Mouse (Mus musculus): ENCODE measurements around the gene Rspo1.

The Rspo1 gene

DNA sequence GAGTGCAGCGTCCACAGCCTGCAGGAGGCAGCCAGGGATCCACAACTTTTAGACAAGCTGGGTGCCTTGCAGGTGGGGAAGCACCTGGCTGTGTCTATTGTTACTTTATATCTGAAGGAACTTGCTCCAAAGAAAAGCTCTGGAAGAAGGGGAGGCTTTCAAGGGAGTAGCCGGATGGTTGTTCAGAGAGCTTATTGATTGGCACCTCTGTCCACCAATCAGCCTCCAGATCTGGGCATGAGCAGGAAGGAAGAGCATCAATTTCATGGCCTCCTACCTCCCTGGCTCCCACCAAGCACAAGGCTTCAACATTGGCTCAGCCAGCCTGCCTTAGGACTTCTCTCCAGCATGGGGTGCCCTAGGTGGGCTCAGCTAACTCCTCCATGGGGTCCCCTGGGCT, 12.9 kb upstream of the Rspo1 start:
- DNase-seq = peak in 1 of 2 experiments; percentile 30

DNA sequence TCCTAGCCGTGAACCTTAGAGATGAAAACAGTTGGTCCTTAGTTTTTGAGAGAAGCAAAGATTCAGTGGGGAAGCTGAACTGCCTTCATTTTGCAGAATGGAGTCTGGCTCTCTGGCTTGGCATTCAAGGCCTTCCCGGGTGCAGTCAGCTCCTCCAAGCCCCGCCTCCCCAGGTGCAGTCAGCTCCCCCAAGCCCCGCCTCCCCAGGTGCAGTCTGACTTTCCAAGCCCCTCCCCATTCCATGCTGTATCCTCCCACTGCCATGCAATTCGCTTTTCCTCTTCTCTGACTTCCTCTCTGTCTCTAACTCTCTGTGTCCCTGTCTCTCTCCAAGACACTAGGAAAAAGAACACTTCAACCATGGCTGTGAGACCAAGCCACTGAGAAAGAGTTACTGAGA, 8.0 kb upstream of the Rspo1 start:
- no peak for DNase-seq

DNA sequence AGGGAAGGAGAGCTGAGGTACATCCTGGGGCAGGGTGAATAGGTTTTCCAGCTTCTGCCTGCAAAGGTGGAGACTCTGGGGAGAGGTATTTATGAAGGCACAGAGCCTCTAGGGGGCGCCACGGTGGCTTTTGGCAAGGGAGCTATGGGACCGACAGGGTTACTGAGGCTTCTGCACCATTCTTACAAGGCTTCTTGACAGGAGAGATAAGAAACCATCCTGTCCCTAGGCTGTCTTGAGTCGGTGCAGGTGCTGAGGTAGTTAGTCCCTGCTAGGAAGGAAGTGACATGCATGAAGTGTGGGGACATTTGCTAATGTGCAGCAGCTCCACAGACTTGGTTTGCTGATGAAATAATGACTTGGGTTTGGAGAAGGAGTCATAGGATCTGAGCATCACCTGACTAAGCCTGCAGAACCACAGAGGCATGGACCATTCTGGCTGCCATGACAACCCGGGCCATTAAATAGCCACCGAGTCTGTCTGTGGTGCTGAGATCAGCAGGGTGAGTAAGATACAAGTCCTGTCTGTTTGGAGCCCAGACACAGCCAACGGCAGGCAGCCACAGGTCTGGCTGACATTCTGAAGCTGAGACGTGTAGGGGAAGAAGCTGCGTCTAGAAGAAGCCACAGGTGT, 2.2 kb upstream of the Rspo1 start:
- DNase-seq = peak; percentile 39 to 54

DNA sequence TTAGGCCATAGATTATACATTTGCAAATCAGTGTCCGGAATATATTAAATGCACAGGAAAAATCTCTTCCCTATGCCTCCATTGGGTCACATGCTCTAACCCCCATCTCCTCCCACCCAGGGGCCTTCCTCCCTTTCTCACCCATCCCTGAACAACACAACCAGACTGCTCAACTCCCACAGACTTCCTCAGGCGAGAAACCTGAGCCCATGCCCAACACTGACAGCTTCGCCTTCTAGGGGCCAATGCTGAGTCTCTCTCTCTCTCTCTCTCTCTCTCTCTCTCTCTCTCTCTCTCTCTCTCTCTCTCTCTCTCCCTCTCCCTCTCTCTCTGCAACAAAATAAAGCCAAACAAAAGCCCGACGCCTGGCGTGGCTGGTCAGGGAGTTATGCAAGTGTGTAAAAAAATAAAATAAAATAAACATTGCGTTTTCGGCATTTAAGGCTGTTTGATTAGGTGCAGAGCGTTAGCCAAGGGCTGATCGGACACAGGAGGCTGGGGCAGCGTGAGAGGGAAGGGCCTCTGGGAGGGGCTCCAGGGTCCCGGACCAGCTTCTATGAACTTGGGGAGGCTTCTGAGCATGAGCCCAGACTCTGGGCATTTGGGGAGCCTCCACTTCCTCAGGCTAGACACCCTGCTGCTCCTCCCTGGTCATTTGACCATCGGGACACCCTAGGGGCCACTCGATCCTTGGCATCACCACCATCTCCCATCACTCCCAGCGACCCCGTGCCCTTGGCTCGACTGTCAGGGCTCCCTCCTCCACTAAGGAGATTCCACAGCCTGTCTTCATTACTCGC, 1.2 kb upstream of the Rspo1 start:
- DNase-seq = no peak

DNA sequence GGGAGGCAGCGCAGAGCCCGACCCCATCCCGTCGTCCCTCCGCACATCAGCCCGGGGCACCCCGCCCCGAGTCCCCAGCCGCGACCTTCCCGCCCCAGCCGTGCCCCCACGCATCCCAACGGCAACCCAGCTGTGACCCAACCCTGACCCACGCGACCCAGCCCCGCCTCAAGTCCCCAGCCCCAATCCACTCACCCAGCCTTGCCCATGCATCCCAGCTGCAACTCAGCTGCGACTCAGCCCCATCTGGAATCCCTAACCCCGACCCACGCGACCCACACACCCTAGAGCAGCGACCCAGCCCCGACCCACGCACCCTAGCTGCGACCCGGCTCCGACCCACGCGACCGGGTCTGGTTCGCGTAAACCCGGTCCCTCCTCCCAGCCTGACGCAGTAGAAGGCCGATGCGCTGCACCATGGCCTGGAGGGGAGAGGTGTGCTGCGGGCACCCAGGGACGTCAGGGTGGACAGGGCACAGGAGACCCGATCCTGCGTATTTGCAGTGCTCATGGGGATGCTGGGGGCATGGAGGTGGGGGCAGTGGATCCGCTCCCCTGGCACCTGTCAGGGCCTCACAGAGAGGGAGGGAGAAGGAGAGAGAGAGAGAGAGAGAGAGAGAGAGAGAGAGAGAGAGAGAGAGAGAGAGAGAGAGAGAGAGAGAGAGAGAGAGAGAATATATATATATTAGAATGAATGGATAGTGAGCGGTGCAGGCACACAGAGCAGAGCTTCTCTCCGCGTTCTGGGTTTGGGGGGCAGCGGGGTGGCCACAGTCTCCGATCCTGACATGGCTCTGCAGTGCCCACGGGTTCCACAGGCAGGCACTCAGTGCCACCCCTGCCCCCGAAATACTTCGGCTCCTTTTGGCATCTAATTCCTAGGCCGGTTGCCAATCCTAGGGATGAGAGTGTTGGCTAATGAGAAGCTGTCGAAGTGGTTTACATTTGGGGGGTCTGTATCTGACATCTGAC, 795 bp downstream of the Rspo1 start:
- DNase-seq = peak; percentile 39 to 43

DNA sequence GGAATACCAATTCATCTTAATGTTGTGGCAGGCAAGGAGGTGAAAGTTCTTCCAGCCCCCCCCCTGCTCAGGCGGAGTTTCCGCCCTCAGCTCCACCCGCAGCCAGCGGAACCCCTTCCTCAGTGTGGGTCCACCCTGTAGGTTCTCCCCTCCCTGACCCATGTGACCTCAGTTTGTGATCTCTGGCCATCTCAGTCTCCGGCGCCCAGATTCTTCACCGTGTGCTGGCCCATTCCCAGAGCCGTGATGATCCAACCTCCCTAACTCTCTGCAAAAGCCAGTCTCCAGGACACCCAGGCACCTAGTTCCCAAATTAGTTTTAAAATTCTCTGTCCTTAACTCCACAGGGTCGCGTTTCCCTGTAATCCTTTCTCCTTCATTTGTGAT, 1.5 kb downstream of the Rspo1 start:
- DNase-seq = no peak

DNA sequence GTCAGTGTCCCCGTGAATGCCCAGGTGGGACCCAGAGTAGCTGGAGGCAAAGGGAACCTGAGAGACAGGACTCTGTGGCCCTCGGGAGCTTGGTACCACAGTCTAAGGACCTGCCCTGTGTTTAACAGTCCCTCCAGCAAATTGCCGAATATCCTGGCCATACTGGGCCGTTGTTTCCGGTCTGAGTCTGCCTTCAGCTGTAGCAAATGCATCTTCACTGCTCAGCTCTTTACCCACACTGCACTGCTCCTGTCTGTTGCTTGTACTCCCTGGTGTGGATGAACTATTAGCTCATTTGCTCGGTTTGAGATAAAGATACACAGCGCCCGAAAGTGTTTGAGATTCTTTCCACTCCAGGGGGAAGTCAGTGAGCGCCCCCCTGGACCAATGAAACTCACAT, 2.2 kb downstream of the Rspo1 start:
- DNase-seq = no peak

DNA sequence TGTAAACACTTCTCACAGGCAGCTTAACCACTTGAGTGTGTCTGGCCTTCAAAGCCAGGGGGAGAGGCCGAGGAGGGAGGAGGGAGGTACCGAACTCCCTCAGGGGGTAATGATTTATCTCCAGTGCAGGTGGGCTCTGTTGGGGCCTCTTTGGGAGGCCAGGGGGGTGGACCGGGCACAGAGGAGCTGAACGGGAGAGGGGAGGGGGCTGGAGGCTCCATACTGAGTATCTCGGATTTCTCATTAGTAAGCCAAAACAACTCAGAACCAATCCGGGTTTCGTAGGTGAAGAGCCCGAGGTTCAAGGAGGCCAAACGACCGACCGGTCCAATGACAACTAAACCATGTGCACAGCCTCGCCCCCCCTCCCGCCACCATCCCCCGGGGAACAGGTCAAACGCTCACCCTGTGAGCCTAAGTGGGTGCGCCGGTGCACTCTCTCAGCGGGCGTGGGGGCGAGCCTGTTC, 3.6 kb downstream of the Rspo1 start:
- DNase-seq = no peak

DNA sequence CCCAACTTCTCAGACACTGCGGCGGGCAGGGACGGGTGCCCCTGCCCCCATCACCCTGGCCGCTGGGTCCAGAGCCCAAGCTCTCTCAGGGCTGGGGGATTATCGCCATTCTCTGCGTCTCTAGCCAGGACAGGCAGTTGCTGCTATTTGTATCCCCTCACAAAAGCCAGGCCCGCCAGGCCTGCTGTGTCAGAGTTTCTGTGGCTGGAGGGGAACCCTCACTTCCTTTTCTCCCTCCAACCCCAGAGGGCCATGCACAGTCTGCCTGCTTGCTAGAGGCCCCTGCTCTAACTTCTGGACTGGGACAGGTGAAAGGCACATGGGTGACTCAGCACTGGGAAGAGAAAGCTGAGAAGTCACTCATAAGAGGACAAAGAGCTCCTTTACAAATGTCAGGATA, 4.1 kb downstream of the Rspo1 start:
- DNase-seq = no peak

DNA sequence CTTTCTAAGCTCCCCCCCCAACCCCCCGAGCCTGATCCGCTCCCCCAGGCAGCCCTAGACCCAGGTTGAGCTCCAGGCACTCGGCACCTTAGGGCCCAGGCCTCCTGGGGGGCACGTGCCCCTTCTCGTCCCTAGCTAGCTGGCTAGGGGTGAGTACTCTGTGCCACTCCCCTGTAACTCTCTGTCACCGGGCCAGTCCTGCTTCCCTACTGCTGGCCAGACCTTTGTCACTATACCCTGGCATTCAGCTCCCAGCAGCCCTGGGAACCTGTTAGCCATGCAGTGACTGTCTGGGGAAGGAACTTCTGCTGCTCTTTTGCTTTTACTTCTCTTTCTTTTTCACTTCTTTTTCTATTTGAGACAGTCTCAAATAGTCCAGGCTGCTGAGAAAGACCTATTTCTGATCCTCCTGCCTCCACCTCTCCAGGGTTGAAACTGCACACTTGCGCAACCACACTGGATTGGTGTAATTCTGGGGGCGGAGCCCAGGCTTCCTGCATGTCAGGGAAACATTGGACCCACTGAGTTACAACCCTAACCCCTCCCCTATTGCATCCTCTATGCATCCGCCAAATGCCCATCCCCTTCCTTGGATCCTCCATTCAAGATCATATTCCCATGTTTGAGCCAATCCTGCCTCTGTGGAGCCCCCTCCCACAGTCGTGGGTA, 11.4 kb downstream of the Rspo1 start:
- DNase-seq = no peak

DNA sequence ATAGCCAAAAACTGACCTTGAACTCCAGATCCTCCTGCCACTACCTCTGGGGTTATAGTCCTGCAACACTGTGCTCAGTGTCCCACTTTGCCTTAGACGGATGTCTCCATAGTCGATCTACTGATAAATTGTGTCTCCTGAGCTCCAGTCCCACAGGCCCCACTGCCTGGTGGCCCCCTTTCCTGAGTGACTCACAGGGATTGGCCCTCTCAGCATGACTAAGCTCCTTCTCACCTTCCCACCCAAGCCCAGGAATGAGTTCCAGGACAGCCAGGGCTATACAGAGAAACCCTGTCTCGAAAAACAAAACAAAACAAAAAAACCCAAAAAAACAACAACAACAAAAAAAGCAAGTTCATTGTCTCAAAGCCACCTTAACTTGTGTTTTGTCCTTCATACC, 13.3 kb downstream of the Rspo1 start:
- DNase-seq = no peak

DNA sequence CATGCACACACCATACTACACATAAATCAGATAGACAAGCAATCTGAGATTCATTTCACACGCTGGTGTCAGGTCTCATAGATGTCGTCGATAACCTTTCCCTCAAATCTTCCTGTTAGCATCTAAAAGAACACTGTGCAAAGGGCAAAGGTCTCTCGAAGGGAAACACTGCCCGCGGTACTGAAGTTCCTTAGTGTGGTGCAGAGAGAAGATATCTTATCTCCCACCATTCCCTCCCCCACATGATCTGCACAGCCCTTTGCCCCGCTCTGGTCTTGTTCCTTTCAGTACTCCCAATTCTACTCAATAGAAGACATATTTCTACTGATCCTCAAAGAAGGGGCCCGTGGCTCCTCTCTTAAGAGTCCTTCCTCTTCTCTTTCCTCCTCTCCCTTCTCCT, 16.7 kb downstream of the Rspo1 start:
- DNase-seq = no peak

DNA sequence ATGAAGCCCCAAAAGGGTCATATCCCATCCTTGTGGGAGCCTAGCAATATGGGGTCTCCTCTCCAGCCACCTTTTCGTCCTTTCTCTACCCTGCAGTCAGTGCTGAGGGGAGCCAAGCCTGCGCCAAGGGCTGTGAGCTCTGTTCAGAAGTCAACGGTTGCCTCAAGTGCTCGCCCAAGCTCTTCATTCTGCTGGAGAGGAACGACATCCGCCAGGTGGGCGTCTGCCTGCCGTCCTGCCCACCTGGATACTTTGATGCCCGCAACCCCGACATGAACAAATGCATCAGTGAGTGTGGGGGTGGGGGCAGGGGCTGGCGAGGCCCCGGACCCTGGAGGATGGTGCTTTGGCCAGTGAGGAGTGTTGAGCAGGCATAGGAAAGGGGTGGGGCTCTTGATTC, 18.7 kb downstream of the Rspo1 start:
- no peak for DNase-seq

DNA sequence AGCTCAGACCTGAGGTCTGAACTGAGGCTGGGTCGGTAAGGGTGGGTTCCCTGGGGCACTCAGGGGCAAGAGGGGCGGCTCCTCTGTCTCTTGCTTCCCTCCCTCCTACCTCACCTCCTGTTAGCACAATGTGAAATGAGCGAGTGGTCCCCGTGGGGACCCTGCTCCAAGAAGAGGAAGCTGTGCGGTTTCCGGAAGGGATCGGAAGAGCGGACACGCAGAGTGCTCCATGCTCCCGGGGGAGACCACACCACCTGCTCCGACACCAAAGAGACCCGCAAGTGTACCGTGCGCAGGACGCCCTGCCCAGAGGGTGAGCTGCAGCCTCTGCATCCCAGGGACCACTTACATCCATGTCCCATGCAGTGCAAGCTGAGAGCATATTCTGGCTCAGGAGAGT, 21.2 kb downstream of the Rspo1 start:
- DNase-seq = no peak

DNA sequence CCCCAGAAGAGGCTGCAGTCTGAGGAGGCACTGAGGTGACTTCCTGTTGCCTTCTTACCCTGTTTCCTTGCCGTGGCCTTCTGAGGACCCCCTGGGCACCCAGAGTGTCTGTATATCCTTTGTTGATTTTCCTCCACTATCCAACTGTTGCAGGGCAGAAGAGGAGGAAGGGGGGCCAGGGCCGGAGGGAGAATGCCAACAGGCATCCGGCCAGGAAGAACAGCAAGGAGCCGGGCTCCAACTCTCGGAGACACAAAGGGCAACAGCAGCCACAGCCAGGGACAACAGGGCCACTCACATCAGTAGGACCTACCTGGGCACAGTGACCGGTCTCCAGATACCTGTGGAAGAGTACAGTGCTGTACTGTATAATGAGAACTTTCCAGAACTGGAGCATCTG, 22.0 kb downstream of the Rspo1 start:
- DNase-seq = peak; percentile 49 to 65

DNA sequence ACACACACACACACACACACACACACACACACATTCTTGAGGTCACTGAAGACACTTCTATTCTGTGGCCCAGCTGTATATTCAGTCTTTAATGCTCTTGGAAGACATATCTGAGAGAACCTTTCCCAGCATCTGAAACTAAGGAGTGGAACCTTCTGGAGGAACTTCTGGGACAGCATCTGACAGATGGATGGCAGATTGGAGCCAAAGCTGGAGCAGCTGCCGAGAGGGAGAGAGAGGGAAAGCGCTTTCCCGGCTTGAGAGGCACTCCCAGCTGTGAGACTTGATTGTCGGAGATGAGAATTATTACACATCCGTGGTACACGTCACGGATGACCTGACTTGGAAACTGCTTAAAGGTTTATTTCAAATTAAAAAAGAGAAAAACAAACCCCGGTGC, 22.5 kb downstream of the Rspo1 start:
- peak in 1 of 2 experiments; percentile 34 for DNase-seq

DNA sequence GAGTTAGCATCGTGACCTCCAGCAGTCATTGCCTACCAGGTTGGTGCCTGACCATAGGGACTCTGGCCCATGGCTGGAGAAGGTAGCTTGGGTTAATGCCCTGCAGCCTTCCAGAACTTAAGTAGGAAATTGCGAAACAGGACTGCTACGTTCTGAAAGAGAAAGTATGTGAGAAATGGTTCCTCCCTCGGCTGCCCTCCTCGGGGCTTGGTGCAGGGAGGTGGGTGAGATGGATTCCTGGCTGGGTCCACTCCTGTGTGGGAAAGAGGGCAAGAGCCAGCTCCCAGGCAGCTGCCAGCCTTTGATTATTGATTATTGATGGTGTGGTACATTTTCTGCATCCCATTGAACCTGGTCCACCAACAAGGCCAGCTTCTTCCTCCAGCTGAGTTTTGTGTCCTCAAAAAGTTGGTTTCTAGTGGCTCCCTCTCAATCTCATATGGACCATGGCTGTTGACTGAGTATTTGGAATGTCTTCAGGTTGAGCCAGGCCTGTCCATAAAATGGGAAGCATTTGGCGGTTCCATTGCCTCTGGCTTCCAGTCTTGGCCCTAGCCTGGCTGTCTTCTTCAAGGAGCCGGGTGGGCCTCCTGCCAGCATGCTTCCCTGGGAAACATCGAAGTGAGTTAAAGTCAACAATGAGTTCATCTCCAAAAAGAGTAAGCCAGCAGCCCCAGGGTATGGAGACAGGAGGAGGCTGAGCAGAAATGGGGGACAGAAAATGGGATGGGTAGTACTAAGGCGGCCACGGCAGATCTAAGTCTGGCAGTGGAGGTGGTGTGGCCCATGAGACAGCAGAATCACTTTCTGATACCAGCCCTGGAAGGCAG, 29.8 kb downstream of the Rspo1 start, which contains the start of gene Gnl2:
TSS of gene Gnl2 (plus strand) at position 780 of the 830 bp plus-strand sequence.
- DNase-seq = peak; percentile 19 to 46

DNA sequence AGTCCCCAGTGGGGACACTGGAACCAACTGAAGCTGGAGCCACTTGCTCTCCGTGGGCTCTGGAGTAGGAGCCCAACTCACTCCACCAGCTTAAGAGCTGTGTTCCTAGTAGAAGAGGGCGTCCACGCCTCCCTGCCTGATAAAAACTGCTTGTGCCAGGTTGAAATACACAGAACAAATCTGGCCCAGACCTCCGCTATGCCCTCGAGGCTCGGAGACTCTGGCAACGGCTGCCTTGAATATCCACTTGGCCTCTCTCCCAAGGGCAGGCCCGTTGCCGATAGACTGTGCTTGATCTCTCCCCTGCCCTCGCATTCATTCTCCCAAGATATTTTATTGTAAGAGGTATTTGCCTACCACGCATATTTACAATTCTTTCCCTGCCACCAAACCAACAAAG, 31.2 kb downstream of the Rspo1 start:
- peak; percentile 56 to 63 for DNase-seq

DNA sequence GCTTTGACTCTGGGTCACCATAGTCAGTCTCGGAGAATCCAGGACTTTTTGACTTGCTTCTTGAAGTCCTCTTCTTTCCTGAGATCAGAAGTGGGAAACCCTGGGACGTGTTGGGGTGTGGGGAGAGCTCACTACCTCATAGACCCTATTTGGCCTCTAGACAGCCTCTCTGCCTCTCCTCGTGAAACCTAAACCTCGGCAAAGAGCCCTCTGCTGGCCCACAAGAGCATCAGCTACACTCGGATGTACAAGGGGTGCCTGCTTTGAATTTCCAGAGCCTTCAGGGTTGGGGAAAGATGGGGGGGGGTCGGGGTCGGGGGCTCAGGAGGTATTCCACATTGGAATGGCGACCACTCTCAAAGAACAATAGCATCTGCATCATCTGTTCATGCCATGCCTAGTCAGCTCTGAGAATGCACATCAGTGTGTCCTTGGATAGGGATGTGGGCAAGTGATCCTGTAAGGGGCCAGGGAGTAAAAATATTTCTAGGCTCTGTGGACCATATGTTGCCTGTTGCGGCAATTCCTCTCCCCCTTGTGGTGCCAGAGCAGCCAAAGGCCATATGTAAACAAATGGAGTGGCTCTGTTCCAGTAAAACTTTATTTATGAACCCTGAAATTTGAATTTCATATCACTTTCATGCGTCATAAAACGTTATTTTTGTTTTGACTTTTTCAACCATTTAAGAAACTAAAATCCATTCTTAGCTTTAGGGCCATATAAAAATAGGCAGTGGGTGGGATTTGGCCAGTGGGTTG, 34.7 kb downstream of the Rspo1 start:
- DNase-seq = peak; percentile 43 to 47

DNA sequence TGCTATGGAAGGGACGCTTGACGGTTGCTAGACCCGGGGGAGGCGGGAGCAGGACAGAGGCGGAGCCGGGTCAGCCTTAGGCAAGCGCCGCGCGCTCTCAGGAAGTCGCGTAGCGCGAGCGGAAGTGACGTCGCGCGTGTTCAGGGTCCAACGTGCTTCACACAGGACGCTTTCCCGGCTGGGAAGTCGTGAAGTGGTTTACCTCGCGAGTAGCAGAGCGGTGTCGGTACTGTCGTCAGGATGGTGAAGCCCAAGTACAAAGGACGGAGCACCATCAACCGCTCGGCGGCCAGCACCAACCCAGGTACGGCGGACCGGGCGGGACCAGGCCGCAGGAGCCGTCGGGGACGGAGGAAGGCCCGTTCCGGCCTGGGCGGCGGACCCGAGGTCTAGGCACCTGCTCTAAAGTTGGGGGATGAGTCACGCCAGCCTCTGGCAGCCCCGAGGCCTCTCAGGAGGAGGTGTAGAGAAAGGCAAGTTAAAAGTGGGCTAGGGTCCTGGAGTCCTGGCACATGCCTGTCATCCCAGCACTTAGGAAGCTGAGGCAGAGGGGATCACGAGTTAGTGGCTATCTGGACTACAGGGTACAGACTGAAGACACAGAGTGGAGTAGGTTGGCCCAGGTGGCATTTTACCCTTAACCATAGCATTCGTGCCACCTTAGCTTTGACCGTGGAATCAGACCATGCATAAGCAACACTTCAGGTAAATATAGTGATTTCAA, 43.8 kb downstream of the Rspo1 start:
- DNase-seq = peak; percentile 96

Measured in cerebellum, postnatal 10 days (tissue).